In the genomic region with DNA sequence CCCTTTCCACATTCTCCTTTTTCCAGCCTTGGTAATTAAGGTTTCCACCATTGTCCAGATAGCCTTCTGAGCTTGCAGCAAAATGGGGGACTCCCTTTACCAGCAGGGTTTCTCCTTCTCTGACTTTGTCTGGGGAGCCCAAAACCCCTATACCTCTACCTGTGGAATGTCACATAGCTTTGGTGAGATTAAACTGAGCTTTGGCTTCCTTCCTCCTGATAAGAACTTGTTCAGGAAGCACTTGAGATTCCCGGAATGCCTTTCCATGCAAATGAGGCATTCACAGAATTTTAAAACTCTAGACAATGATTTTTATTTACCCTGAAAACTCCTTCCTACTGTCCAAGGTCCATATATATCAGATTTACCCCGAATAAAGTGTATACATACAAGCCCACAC, we compare ENCODE assay signal across 25 mouse cellular contexts. TPM values are rescaled to one million over a fixed set of nuclear protein-coding genes. Genes with fewer than 3 reads are reported as not detected.
DNase-seq lines count a peak whose midpoint lies in the region; ATAC-seq and TF ChIP-seq lines count a peak whose summit lies in the region.
"Had no signal": no experiment of that assay in that cellular context is flagged by ENCODE, and none has a peak within 500 bp of the region (broad histone marks: within the 10 kb centered on the region; RNA-seq: fewer than 3 reads in every experiment).

No protein-coding gene starts in this region.

- no peak for DNase-seq in kidney, postnatal 10 days
- peak; percentile 18 for DNase-seq in lung, postnatal 10 days
- DNase-seq in lung, postnatal 36 days: peak; percentile 63
- DNase-seq in layer of hippocampus, adult 2 months (ENCODE audit: low spot score in 2 of 2): no peak
- DNase-seq: adrenal gland, postnatal 10 days; adrenal gland, postnatal 36 days; cerebellum, adult 11 months; cerebellum, adult 2 months; cerebellum, adult 9-11 months; cerebellum, postnatal 25 days; forebrain, postnatal 0 days; gastrocnemius, postnatal 25 days; heart, adult 18-20 months; heart, postnatal 36 days had no signal

- H3K36me3 ChIP-seq in kidney, embryonic 15.5 days: no peaks in the 10 kb centered on the region
- no peaks in the 10 kb centered on the region for H3K36me3 ChIP-seq in lung, embryonic 15.5 days
- H3K36me3 ChIP-seq: embryonic facial prominence, embryonic 12.5 days; embryonic facial prominence, embryonic 15.5 days; heart, embryonic 12.5 days; heart, embryonic 15.5 days; hindbrain, embryonic 10.5 days had no signal

- WGBS in kidney, embryonic 15.5 days: 66% methylated on average over 2 of the region's 2 CpGs
- WGBS in lung, embryonic 15.5 days: 48% methylated on average over 2 of the region's 2 CpGs

- no peaks in the 10 kb centered on the region for H3K27me3 ChIP-seq in kidney, embryonic 15.5 days
- H3K27me3 ChIP-seq in lung, embryonic 15.5 days: no peaks in the 10 kb centered on the region
- H3K27me3 ChIP-seq: embryonic facial prominence, embryonic 12.5 days; embryonic facial prominence, embryonic 15.5 days; heart, embryonic 12.5 days; heart, embryonic 15.5 days had no signal

- H3K9ac ChIP-seq in kidney, embryonic 15.5 days: no peak overlapping the region
- no peak overlapping the region for H3K9ac ChIP-seq in lung, embryonic 15.5 days
- H3K9ac ChIP-seq: embryonic facial prominence, embryonic 12.5 days; embryonic facial prominence, embryonic 15.5 days; forebrain, postnatal 0 days; heart, embryonic 12.5 days; heart, embryonic 15.5 days; hindbrain, embryonic 14.5 days had no signal

- no peaks in the 10 kb centered on the region for H3K4me1 ChIP-seq in kidney, embryonic 15.5 days
- H3K4me1 ChIP-seq in lung, embryonic 15.5 days: 0 out of 2 replicates have a peak, but pooled peaks cover 12% of the 10 kb centered on the region
- H3K4me1 ChIP-seq: embryonic facial prominence, embryonic 12.5 days; embryonic facial prominence, embryonic 15.5 days; hindbrain, embryonic 10.5 days had no signal

- H3K4me3 ChIP-seq in kidney, embryonic 15.5 days (replicated peaks): no peak overlapping the region
- no peak overlapping the region for H3K4me3 ChIP-seq in lung, embryonic 15.5 days
- H3K4me3 ChIP-seq in layer of hippocampus, adult 2 months: no peak overlapping the region
- H3K4me3 ChIP-seq: embryonic facial prominence, embryonic 12.5 days; embryonic facial prominence, embryonic 15.5 days; heart, embryonic 12.5 days; heart, embryonic 15.5 days; hindbrain, embryonic 10.5 days had no signal

- no peak overlapping the region for H3K4me2 ChIP-seq in kidney, embryonic 15.5 days
- no peak overlapping the region for H3K4me2 ChIP-seq in lung, embryonic 15.5 days
- H3K4me2 ChIP-seq: embryonic facial prominence, embryonic 12.5 days; embryonic facial prominence, embryonic 15.5 days; heart, embryonic 12.5 days; heart, embryonic 15.5 days; hindbrain, embryonic 14.5 days had no signal

- no peak for ATAC-seq in kidney, embryonic 15.5 days (replicated peaks; ENCODE audit: low FRiP score)
- no peak; the same call in 1 of the 2 replicates for ATAC-seq in lung, embryonic 15.5 days (ENCODE audit: borderline replicate concordance, extremely low read depth, low FRiP score, low TSS enrichment)
- ATAC-seq in megakaryocyte progenitor cell, adult 5-6 weeks (replicated peaks; ENCODE audit: poor library complexity): no peak
- ATAC-seq in cerebellum, adult (ENCODE audit: insufficient number of reproducible peaks, low FRiP score, low TSS enrichment): no peak
- ATAC-seq: forebrain, embryonic 14.5 days; forebrain, postnatal 0 days had no signal

- peaks cover 19% of the 10 kb centered on the region; the same call in 1 of the 2 replicates for H3K9me3 ChIP-seq in kidney, embryonic 15.5 days (replicated peaks)
- H3K9me3 ChIP-seq in lung, embryonic 15.5 days: 0 out of 2 replicates have a peak, but pooled peaks cover 2% of the 10 kb centered on the region
- H3K9me3 ChIP-seq: embryonic facial prominence, embryonic 12.5 days; embryonic facial prominence, embryonic 15.5 days; heart, embryonic 15.5 days had no signal

- 0 out of 2 replicates have a peak overlapping the region, but pooled peaks have one; percentile 9 for H3K27ac ChIP-seq in kidney, embryonic 15.5 days
- peak overlapping the region; percentile 69 for H3K27ac ChIP-seq in lung, embryonic 15.5 days
- no peak overlapping the region for H3K27ac ChIP-seq in layer of hippocampus, adult 2 months
- H3K27ac ChIP-seq: embryonic facial prominence, embryonic 12.5 days; embryonic facial prominence, embryonic 15.5 days; heart, embryonic 15.5 days; hindbrain, embryonic 10.5 days; hindbrain, embryonic 14.5 days had no signal

- no peak for TF ChIP-seq CTCF in layer of hippocampus, adult 2 months (conservative IDR thresholded peaks at IDR 0.05)

RNA-seq across cellular contexts. Expression of a gene that starts 49.8 kb away (rescaled TPM):
- 31.2 and 35.7 TPM in 2 replicates for polyA plus RNA-seq in kidney, embryonic 15.5 days (2015; fragmentation: Nextera tagmentation; extraction: Ambion mirVana)
- 28.2 TPM in 2 replicates for polyA plus RNA-seq in lung, embryonic 15.5 days (2015; fragmentation: Nextera tagmentation; extraction: Ambion mirVana)
- 10 to 100 TPM; 30.9 to 31.6 TPM for total RNA-seq in layer of hippocampus, adult 2 months (2021)
- 7.7 and 11.9 TPM in 2 replicates for total RNA-seq in megakaryocyte progenitor cell, adult 5-6 weeks (2015)
- 9.5 and 13.0 TPM in 2 replicates for total RNA-seq in megakaryocyte progenitor cell, adult 5-6 weeks (2017)

Comparison
In these comparisons a context has a peak if more than half of its experiments do, and no peak if none do; other contexts are left out.
1. DNase-seq: peak in lung, postnatal 10 days (single experiment) and lung, postnatal 36 days (single experiment); none in kidney, postnatal 10 days (single experiment) and layer of hippocampus, adult 2 months (0 of 2).